Mouse (Mus musculus) gonadal fat pad, adult 2 months (tissue): Measurements from ENCODE around the gene Afap1l2. TPM values are rescaled to one million over a fixed set of nuclear protein-coding genes. Genes with fewer than 3 reads are reported as not detected.

Experiments used
- DNase-seq: peaks from one replicate; pipeline ENCODE4 v3.0.0-alpha.2; 2012; ENCODE audit warnings: low read depth
- polyA plus RNA-seq: library from polyadenylated mRNA; depleted of rRNA; stranded (reverse); fragments of >200 nt; gene quantifications from 2 replicates; pipeline ENCODE4 v1.2.3, GENCODE M21; 2012

Afap1l2 gene
- polyA plus RNA-seq, 1 experiment, result 8.9 TPM

- DNase-seq, result no peak
Observed at GRCm38 (mm10) chr19:56976515-56976914, 31.5 kb downstream of the Afap1l2 start.

- DNase-seq, result no peak
Observed at GRCm38 (mm10) chr19:56975502-56975901, 32.5 kb downstream of the Afap1l2 start.

DNA sequence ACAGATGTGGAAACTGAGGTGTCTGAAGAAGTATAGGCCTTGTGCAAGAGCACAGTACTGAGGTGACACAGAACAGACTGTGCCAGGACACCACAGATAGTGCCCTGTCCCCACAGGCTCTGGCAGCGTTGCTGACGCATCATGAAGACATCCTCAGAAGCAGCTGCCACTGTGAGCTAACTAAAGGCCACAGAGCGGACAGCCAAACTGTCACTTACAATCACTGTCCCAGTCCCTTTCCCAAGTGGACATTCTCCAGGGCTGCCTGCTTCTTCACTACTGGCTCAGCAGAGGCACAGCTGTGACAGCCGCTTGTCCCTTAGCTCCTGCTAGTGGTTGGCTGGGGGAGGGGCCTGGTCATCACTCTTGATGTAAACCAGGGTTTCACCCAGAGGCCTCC is 33.9 kb downstream of the Afap1l2 start:
- DNase-seq, result no peak

DNA sequence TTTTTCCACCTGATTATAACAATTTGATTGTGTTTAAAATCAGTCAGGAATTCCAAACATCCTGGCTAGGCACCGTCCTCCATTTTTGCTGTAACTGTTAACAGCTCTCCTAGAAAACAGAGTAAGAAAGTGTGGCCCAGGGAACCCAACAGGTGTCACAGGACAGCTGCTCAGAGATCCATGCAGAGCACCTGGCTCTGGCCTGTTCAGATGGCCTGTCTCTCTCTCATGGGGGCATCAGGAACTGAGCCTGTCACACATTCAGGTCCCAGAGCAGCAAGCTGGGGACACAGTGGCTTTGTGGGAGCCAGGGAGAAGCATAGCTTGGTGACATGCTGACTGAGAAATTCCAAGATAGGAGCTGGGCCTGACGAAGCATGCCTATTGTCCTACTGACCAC is 35.3 kb downstream of the Afap1l2 start:
- no peak for DNase-seq

- no peak for DNase-seq
Observed at GRCm38 (mm10) chr19:56971347-56971746, 36.7 kb downstream of the Afap1l2 start.

GRCm38 (mm10) chr19:56963876-56964275 is 44.2 kb downstream of the Afap1l2 start:
- DNase-seq, result no peak

GRCm38 (mm10) chr19:56959601-56960000 is 48.4 kb downstream of the Afap1l2 start:
- DNase-seq, result no peak

DNA sequence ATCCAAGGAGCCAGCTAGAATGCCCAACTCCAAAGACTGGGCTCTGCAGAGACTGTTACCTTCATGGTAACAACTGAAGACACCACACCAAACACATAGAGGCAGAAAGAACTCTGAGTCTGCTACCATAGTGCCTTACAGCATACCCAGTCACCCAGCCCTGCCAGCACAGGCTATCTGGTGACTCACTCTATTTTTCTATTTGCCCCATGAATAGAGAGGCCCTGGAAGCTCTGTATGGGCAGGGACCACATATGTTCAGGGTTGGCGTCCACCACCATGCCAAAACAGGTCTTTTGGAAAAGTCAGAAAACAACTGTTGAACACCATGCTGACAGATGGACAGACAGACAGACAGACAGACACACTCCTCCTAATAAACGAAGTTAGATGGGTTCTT is 49.0 kb downstream of the Afap1l2 start:
- DNase-seq, result no peak

- DNase-seq, result no peak
Observed at GRCm38 (mm10) chr19:56958582-56959021, 49.4 kb downstream of the Afap1l2 start.

DNA sequence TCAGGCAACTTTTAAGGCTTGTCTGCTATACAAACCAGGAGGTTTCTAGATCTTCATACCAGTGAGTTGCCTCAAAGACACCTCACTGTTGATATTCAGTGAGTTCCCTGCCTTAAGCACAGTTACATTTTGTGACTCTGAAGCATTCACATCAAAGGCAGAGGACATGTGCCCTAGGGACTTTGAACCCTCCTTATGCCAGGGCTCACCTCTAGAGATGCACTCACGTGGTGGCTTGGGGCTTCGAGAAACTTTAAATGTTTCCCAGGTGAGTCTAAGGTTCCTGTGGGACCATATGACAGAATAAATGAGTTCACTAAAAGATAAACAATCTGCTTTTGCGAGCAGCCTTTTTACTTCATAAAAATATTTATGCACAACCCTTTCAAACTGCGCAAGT is 50.0 kb downstream of the Afap1l2 start:
- DNase-seq, result no peak

- no peak for DNase-seq
Observed at GRCm38 (mm10) chr19:56955568-56956513, 52.2 kb downstream of the Afap1l2 start.

- no peak for DNase-seq
Observed at GRCm38 (mm10) chr19:56954857-56955256, 53.2 kb downstream of the Afap1l2 start.

- DNase-seq, result no peak
Observed at GRCm38 (mm10) chr19:56953856-56954255, 54.2 kb downstream of the Afap1l2 start.

- no peak for DNase-seq
Observed at GRCm38 (mm10) chr19:56950818-56951217, 57.2 kb downstream of the Afap1l2 start.

DNA sequence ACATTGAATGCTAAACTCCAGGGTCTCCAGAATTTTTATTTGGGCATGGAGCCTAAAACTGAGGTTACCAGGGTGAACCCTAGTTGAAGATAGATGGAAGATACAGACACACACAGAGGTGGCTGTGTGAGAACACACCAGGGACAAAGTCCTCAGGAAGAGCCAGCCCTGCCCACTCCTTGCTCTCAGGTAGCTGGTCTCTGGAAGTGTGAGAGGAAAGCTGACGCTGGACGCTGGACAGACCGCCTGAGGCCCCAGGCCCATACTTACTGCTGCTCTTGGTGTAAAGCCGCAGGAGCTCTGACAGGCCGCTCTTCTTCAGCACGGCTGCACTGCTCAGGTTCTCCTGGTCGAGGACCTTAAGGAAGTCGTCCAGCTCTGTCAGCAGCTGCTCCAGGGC is 58.2 kb downstream of the Afap1l2 start:
- no peak for DNase-seq

- DNase-seq, result no peak
Observed at GRCm38 (mm10) chr19:56947971-56948610, 59.9 kb downstream of the Afap1l2 start.

GRCm38 (mm10) chr19:56946727-56947126 is 61.3 kb downstream of the Afap1l2 start:
- DNase-seq, result no peak

DNA sequence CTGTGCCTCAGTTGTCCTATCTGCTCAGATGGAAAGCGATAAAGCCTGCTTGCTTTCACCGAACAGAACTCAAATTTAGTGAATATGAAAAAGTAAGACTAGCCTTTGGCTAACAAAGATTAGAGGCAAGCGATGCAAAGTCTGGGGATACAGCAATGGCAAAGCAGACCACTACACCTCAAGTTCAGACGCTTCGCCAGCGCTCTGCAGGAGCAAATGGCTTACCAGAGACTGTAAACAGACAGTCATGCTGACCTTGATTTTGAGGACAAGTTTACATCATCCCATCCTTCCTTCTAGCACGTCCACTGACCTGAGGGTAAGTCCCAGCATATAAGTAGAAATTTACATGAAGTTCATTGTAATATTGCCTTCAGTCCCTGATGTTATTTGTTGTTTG is 61.8 kb downstream of the Afap1l2 start:
- DNase-seq, result no peak

DNA sequence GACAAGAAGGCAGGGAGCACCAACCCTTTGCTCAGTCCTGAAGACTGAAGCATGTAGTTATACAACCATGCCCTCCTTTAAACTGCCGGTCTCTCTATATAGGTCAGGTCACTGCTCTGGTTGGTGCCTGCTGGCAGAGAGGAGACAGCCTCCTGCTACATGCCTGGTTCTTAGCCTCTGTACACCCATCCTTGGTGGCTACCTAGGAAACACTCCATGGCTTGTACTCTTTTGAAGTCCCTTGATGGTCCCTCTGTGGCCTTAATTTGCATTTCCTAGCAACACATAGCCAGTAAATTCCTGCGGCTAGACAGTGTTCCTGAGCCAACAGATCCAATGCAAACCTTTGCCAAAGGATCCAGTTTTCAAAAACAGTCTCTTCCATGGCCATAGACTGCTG is 62.4 kb downstream of the Afap1l2 start:
- DNase-seq, result no peak

- DNase-seq, result no peak
Observed at GRCm38 (mm10) chr19:56944826-56945225, 63.2 kb downstream of the Afap1l2 start.

- DNase-seq, result no peak
Observed at GRCm38 (mm10) chr19:56944211-56944610, 63.8 kb downstream of the Afap1l2 start.

DNA sequence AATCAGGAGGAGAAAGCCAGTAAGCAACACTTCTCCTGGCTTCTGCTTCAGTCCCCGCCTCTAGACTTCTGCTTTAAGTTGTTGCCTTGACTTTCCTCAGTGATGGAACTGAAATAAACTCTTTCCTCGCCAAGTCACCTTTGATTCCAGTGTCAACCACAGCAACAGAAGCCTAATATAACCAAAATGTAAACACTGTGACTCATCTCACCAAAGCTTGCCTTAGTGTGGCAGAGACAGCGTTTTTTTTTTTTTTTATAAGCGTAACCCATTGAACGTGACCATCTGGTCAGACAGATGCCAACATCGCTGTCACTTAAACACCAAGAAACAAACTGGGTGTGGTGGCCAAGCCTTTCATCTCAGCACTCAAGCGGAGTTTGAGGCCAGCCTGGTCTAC is 65.8 kb downstream of the Afap1l2 start:
- no peak for DNase-seq

DNA sequence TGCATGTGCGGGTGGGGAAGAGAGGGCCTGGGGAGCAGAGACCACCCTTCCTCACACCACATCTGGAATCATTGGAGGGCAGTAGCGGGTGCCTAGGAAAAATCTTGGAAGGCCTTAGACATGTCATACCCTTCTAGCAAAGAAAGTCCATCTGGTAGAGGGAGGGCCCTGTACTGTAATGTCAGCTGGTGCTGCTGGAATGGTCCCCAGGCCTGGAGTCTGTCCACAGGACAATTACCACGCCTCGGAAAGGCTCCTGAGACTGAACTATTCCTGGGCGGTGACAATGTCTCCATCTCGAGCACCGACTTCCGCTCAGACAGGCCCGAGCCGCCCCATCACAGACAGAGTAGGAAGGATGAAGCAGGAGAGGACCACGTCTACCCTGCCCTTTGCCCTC is 67.5 kb downstream of the Afap1l2 start:
- no peak for DNase-seq
